Mouse (Mus musculus) urinary bladder, postnatal 36 days (tissue): ENCODE measurements at regions not wholly inside any gene's neighbourhood (a gene's known extent, or its start where the extent isn't known, plus 50 kb on each side); places are given as distances from the start of the nearest gene placed in this dataset.

Experiments
- DNase-seq, 2 experiments: peaks; one replicate each; pipeline ENCODE4 v3.0.0; 2022; ENCODE audit warnings: low spot score in 2 of 2, mixed read lengths in 1 of 2

DNA sequence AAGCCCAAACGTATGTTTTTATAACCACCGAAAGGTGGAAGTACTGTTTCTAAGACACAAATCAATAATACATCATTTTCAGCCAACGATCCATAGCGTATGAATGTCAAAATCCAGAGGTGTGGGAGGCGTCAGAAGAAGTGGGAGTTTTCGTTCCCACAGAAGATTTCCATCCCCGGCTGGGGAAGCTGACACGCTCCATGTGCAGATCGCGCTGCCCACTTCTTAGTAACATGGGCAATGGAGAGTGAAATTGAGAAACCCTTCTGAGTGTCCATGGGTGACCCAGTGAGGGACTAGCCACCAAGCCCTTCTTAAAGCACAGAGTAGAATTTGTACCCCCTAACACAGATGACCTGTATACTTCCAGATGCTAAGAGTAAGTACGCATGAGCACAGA lies 110.1 kb upstream of the Sh3bp4 start:
- DNase-seq, result no peak

GRCm38 (mm10) chr1:88964045-88964747 lies 106.0 kb upstream of the Sh3bp4 start:
- no peak for DNase-seq

DNA sequence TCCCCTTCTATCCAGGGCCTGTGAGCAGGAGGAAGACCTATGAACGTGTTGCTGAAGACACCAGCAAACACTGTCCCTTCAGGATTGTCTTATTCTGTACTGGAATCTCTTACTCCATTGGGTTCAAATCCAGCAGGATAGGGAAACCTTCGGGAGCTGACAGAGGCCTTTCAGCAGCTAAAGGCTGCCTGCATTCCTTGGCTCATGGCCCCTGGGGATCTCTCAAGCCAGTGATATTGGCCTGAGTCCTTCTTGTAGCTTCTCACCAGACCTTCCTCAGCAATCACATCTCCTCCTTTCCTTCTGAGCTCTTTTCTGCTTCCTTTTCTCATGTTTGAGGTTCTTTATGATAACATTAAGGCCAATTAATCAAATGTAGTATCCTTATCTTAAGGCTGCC lies 103.8 kb upstream of the Sh3bp4 start:
- peak in 1 of 2 experiments; percentile 6 for DNase-seq

- DNase-seq, result no peak
Observed at GRCm38 (mm10) chr1:88968142-88968541, 102.1 kb upstream of the Sh3bp4 start.

DNA sequence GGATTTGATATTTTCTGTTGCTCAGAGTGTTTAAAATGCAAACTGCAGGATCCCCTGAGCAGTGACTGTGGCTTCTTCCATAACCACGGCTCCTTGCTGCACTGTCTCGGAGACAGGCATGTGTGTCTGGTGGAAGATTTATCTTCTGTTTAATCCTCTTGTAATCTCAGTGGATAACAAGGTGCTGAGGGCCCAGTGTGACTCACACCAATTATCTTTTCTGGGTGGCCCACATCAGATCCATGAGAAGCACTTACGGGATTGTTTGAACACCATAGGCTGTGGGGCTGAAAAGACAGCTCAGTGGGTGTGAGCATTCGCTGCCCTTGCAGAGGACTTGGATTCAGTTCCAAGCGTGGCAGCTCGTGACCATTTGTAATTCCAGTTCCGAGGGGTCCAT lies 101.2 kb upstream of the Sh3bp4 start:
- no peak for DNase-seq

- no peak for DNase-seq
Observed at GRCm38 (mm10) chr1:88969630-88970029, 100.6 kb upstream of the Sh3bp4 start.

DNA sequence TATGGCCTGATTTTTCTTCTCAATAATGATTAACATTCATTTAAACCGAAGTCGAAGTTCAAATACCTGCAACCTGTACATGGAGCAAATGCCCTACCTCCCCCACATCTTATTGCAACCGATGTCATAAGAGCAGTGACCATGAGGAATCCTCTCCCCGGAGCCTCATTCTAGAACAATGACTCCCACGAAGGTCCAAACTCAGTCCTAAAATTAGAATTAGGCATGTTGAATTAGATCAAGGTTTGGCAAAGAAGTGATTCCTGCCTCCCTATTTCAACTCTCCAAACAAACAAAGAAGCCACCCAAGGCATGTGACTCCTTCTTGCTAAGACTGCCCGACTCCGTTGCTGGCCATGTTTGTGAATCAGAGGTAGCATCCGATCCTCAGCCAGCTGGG lies 94.1 kb upstream of the Sh3bp4 start:
- DNase-seq, result no peak

- DNase-seq, result no peak
Observed at GRCm38 (mm10) chr1:88988011-88988695, 82.1 kb upstream of the Sh3bp4 start.

DNA sequence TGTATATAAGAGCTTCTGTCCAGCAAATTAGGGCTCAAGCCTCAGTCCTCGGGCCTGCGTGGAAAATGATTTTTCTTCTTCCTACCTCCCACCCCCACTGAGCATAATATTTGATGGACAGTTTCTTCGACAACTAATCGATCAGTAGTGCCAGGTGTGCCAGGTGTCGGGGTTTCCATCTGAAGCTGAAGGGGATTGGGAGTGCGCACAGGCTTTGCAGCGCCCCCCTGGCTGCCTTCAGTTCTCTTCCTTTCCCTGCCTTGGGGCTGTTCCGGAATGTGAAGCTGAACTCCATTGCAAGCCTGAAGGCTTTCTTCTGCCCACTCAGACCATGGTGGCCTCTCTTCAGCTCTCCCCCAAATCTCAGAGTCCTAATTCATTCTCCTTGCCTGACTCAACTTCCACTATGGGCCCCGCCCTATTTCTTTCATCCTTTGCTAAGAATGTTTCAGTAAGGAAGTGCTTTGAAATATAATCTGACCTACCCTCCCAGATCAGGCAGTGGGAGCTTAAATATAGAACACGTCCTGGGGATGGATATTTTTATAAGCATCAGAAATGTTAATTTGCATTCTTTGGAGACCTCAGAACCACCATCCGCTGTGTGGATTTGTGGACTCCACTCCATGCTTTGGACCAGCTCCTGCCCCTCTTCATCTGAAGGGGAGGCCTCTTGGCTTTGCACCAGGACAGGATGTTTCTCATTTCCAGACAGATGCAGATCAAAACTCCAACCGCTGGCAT lies 75.5 kb upstream of the Sh3bp4 start:
- DNase-seq, result no peak

DNA sequence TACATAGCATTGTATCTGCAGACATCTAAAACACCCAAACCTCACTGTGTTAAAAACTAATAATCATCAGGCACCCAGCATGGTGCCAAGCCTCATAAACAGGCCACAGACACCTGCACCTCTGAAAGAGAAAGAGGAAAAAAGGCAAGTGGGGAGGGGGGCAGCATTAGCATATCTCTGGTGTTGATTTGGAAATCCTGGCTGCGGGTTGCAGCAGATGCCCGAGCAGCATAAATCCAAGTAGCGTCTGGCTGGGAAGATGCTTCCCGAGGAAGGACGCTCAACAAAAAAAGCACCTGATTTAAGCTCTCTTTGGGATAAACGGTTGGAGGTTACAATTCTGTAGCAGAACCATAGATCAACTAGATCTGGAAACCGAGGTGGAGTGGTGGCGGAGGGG lies 74.3 kb upstream of the Sh3bp4 start:
- DNase-seq, result no peak

- no peak for DNase-seq
Observed at GRCm38 (mm10) chr1:88996657-88997056, 73.6 kb upstream of the Sh3bp4 start.

DNA sequence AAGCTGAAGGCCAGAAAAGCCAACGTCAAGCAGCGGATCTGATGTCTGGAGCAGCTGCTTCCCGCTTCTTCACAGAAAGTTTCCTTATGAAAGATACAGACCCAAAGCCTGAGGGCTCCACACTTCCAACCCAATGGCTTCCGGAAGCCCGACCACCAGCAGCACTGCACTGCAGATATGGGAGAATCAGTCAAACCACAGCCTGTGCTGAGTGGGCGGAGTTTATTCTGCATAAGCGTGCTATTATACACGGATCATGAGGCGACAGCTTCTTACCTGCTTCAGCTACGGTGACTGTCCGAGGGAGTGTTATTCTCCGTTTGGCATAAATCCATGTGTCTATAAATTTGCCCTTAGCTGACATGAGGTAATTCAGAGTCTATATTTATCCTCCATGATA lies 72.4 kb upstream of the Sh3bp4 start:
- DNase-seq, result no peak

- no peak for DNase-seq
Observed at GRCm38 (mm10) chr1:89002326-89002725, 67.9 kb upstream of the Sh3bp4 start.

DNA sequence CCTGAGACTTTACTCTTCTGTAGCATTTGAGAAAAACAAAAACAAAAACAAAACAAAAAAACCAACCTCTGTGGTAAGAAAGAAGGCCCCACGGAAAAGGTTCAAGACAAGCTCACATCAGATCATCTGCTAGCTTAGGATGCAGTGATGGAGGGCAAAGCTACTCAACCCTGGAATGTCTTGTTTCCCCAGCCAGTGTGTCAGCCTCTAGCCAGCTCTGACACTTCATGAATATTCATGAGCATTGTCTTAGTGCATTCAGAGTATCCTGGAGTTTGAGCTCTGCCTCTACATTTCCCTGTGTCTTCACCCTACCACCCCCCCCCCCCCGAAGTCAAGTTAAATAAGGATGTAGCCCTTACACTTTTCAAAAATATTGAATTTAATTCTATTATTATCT lies 66.5 kb upstream of the Sh3bp4 start:
- no peak for DNase-seq

- no peak for DNase-seq
Observed at GRCm38 (mm10) chr1:89007476-89007875, 62.7 kb upstream of the Sh3bp4 start.

DNA sequence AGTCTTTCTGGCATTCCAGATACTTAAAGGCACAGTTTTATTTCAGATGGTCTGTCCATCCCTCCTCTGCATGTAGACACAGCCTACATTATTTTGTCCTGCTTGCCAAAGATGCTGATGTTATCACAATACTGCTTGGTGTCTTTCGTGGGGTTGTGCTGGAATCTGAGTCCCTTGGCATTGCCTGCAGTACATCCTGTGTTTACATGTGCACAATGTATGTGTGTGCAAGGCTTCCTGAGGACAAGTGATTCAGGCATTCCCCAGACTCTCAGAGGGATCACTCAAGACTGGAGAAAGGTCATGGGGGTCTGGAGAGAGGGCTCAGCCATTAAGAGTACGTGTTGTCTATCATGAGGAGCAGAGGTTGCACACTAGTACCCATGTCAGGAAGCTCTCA lies 60.0 kb upstream of the Sh3bp4 start:
- DNase-seq, result no peak

DNA sequence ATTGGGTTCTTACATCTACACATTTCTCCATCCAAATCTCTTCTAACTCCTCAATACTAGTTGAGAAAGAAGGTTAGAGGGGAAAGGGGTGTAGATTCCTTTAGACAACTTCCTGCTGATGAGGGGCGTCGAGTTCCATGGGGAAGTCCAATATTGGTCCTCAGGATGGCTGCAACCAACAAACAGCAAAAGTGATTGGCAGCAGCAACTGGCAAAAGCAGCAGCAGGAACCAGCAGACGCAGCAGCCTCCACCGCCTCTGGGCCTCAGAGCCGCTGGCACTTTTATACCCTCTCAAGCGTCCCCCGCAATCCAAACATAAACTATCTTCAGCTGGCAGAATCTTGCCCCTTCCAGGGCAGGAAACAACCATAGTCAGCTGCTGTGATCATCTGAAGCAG lies 58.8 kb upstream of the Sh3bp4 start:
- DNase-seq, result no peak

DNA sequence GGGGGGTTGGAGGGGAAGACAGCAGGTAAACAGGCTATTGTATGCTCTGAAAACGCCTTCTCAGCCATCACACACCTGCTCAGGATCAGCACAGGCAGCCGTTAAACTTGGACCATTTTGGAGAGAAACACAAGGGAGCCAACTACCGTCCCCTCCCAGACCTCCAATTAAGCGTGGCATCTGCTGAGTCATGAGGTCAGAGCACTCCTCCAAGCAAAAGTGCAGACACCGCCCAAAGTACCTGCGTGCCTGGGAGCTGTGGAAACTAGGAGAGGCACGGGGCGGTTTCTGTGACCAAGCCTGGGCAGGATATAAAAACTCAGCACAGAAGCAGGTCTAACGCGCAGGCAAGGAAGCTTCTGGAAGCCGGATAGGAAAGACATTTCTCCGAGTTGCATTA lies 54.8 kb upstream of the Sh3bp4 start:
- DNase-seq, result peak; percentile 47 to 58

GRCm38 (mm10) chr1:89015845-89016244 lies 54.4 kb upstream of the Sh3bp4 start:
- DNase-seq, result no peak

DNA sequence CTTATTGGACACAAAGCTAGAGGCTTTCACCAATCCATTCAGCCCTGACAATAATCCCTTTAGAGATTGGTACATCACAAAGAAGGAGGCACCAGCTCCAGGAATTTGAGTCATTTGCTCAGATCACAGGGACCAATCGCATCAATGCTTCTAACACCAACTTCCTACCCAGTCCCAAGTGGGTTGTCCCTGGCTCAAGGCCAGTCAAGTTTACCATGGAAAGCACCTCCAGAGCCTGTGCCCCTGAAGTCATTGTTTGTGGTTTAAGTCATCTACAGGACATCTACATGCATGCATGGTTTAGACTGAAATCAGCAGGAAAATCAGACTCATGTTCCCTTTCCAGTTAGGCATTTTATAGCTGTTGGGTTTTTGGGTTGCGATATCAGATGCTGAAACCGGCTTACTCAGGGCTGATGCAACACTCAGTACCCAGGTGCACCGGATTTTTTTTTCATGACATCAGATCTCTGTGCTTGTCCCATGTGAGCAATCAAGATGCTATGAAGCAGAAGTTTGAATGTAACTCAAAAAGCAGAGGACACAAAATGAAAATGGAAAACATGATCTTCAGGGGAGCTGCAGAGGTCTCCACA lies 50.3 kb upstream of the Sh3bp4 start:
- no peak for DNase-seq
